Mouse (Mus musculus): ENCODE results near the gene Pf4. TPM values are rescaled to one million over a fixed set of nuclear protein-coding genes. Genes with fewer than 3 reads are reported as not detected.

The Pf4 gene
- polyA plus RNA-seq, 1 experiment = 2.3 TPM

DNA sequence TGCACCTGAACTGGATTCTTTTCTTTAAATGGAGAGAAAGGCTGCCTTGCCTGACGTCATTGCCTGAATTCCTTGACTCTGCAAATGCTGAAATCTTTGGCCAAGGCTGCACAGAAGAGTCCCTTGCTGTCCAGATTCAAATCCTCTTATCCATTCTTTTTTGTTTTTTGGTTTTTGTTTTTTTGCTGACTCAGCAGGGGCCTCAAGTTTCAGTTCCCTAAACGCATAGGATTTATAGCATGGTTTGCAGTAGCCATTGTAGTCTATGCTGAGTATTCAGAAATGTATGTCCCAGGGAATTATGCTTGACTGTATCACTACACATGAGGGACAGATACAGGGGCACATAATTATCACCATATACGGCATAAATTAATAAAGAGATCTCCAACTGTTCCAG, 866 bp upstream of the Pf4 start:
- WGBS = 81% methylated on average over 3 of the region's 3 CpGs
- Histone ChIP-seq H3K27me3 (ENCODE audit: control insufficient read depth, insufficient read depth, low read length) (no peaks in the 10 kb centered on the region; the same call in 1 of the 2 replicates), H3K4me1 (ENCODE audit: control insufficient read depth, insufficient read depth, low read length) (no peaks in the 10 kb centered on the region), H3K4me3 (replicated peaks; ENCODE audit: insufficient read depth, low read depth, low read length) (no peak overlapping the region), H3K27ac (ENCODE audit: insufficient read depth, low read length) (no peak overlapping the region)
- TF ChIP-seq POLR2A (IDR thresholded peaks at IDR 0.05; ENCODE audit: borderline replicate concordance, insufficient read depth, low read length) = no peak
- TF ChIP-seq CTCF (IDR thresholded peaks at IDR 0.05; ENCODE audit: borderline replicate concordance, insufficient read depth, low read depth, low read length) = no peak
- DNase-seq = no peak

DNA sequence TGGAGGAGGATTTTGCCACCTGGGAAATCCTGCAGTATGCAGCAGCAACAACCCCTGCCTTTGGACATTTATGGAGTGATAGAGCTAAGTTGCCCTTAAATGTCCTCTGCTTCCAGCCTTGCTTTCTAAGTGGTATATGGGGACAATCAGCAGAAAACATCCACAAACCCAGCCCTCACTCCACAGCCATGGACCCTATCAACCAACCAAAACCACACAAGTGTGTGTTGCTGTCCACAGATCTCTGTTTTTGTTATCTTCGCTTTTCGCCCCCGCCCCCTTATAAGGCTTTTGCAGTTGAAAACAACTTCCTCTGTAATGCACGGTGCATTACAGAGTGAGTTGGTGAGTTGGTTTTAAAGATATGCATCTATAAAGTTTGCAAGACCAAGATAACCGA, 3.3 kb downstream of the Pf4 start:
- Histone ChIP-seq H3K4me1 (ENCODE audit: control insufficient read depth, insufficient read depth, low read length) (no peaks in the 10 kb centered on the region), H3K27ac (ENCODE audit: insufficient read depth, low read length) (no peak overlapping the region), H3K27me3 (ENCODE audit: control insufficient read depth, insufficient read depth, low read length) (no peaks in the 10 kb centered on the region; the same call in 1 of the 2 replicates), H3K4me3 (replicated peaks; ENCODE audit: insufficient read depth, low read depth, low read length) (no peak overlapping the region)
- WGBS = 91% methylated on average over 5 of the region's 5 CpGs
- no peak for DNase-seq
- TF ChIP-seq POLR2A (IDR thresholded peaks at IDR 0.05; ENCODE audit: borderline replicate concordance, insufficient read depth, low read length) = no peak
- no peak for TF ChIP-seq CTCF (IDR thresholded peaks at IDR 0.05; ENCODE audit: borderline replicate concordance, insufficient read depth, low read depth, low read length)

DNA sequence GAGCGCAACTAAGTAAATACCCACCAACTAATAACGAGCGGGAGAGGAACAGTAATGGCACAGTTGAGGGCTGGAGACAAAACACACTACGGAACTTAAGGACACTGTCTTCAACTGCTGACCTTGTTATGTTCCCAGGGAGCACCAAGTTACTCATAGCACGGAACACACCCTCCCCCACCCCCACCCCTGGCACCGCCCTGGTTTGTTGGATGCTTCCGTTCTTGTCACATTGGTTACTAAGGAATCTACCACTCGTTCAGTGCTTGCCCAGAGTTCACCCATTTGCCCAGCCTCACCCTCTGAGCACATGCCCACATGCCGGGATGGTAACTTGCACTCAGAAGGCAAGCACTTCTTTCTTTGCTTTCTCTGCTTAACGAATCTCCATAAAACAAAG, 5.4 kb downstream of the Pf4 start:
- WGBS = 82% methylated on average over 10 of the region's 10 CpGs
- no peaks in the 10 kb centered on the region for H3K4me1 ChIP-seq (ENCODE audit: control insufficient read depth, insufficient read depth, low read length)
- no peak overlapping the region for H3K4me3 ChIP-seq (replicated peaks; ENCODE audit: insufficient read depth, low read depth, low read length)
- no peak for DNase-seq
- TF ChIP-seq POLR2A (IDR thresholded peaks at IDR 0.05; ENCODE audit: borderline replicate concordance, insufficient read depth, low read length) = no peak
- TF ChIP-seq CTCF (IDR thresholded peaks at IDR 0.05; ENCODE audit: borderline replicate concordance, insufficient read depth, low read depth, low read length) = no peak
- no peaks in the 10 kb centered on the region; the same call in 1 of the 2 replicates for H3K27me3 ChIP-seq (ENCODE audit: control insufficient read depth, insufficient read depth, low read length)
- H3K27ac ChIP-seq (ENCODE audit: insufficient read depth, low read length) = no peak overlapping the region

GRCm38 (mm10) chr5:90778856-90779255, 6.6 kb downstream of the Pf4 start:
- no peak for DNase-seq
- WGBS = 73% methylated on average over 6 of the region's 6 CpGs
- H3K4me3 ChIP-seq (replicated peaks; ENCODE audit: insufficient read depth, low read depth, low read length) = no peak overlapping the region
- H3K27me3 ChIP-seq (ENCODE audit: control insufficient read depth, insufficient read depth, low read length) = no peaks in the 10 kb centered on the region; the same call in 1 of the 2 replicates
- H3K4me1 ChIP-seq (ENCODE audit: control insufficient read depth, insufficient read depth, low read length) = no peaks in the 10 kb centered on the region
- TF ChIP-seq POLR2A (IDR thresholded peaks at IDR 0.05; ENCODE audit: borderline replicate concordance, insufficient read depth, low read length) (no peak), CTCF (IDR thresholded peaks at IDR 0.05; ENCODE audit: borderline replicate concordance, insufficient read depth, low read depth, low read length) (no peak)
- H3K27ac ChIP-seq (ENCODE audit: insufficient read depth, low read length) = no peak overlapping the region

DNA sequence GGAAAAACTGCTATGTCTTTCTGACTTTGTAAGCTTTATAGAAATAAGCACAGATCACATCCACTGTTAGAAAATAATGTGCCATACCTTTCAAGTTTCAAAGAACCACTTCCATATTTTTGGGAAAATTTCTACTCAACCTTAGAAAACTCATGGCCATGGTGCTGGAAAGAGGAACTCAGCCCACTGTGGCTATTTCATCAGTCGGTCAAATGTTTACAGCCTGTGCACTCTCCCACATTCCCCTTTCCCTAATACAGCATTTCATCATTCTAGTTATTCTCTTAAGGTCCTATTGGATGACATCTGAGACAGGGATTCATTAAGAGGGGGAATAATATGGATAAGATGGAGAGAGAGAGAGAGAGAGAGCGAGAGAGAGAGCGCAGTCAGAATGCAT, 11.5 kb downstream of the Pf4 start:
- no peaks in the 10 kb centered on the region for H3K4me1 ChIP-seq (ENCODE audit: control insufficient read depth, insufficient read depth, low read length)
- no peak for DNase-seq
- TF ChIP-seq POLR2A (IDR thresholded peaks at IDR 0.05; ENCODE audit: borderline replicate concordance, insufficient read depth, low read length) (no peak), CTCF (IDR thresholded peaks at IDR 0.05; ENCODE audit: borderline replicate concordance, insufficient read depth, low read depth, low read length) (no peak)
- H3K4me3 ChIP-seq (replicated peaks; ENCODE audit: insufficient read depth, low read depth, low read length) = no peak overlapping the region
- WGBS = 93% methylated on average over 3 of the region's 3 CpGs
- H3K27ac ChIP-seq (ENCODE audit: insufficient read depth, low read length) = no peak overlapping the region
- H3K27me3 ChIP-seq (ENCODE audit: control insufficient read depth, insufficient read depth, low read length) = no peaks in the 10 kb centered on the region

DNA sequence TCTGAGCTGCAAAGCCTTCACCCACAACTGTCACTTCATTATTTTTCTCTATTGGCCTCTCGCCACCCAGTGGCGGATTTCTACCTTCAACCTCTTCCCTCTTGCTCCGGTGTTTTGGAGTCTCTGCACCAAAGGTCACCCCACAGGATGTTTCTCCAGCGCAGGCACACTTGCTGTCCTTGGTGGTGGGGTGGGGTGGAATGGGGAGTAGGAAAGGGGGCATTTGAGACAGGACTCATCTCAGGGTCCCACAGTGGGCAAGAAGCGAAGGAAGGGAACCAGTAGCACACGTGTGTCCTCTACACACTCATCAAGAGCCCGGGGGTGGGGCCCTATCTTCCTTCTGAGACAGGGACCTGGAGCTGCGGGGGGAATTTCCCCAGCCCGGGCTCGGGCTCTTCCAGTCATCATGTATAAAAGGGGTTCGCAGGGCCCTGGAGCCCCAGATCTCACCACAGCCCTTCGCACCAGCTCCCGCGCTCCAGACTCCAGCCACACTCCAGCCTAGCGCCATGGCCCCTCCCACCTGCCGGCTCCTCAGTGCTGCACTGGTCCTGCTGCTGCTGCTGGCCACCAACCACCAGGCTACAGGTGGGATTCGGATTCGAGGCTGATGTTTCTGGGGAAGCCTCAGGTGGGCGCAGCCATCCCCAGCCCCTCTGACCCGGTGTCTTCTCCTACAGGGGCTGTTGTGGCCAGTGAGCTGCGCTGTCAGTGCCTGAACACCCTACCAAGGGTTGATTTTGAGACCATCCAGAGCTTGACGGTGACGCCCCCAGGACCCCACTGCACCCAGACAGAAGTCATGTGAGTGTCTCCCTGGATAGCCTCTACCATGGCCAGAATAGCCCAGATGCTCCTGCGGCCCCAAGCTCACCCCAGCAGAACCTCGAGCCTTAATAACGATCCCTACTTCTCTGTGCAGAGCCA, 13.7 kb downstream of the Pf4 start, which contains the start of gene Cxcl3:
Cxcl3 (plus strand) TSS at position 445 of the 930 bp plus-strand sequence.
- peak; percentile 13 to 14 for DNase-seq
- no peaks in the 10 kb centered on the region for H3K4me1 ChIP-seq (ENCODE audit: control insufficient read depth, insufficient read depth, low read length)
- no peak within 1 kb of the TSS for H3K27ac ChIP-seq (ENCODE audit: insufficient read depth, low read length)
- H3K4me3 ChIP-seq (replicated peaks; ENCODE audit: insufficient read depth, low read depth, low read length) = no peak within 1 kb of the TSS
- TF ChIP-seq POLR2A (IDR thresholded peaks at IDR 0.05; ENCODE audit: borderline replicate concordance, insufficient read depth, low read length) (no peak), CTCF (IDR thresholded peaks at IDR 0.05; ENCODE audit: borderline replicate concordance, insufficient read depth, low read depth, low read length) (no peak)
- no peaks in the 10 kb centered on the region for H3K27me3 ChIP-seq (ENCODE audit: control insufficient read depth, insufficient read depth, low read length)
- WGBS = 19% methylated on average over 26 of the region's 26 CpGs

DNA sequence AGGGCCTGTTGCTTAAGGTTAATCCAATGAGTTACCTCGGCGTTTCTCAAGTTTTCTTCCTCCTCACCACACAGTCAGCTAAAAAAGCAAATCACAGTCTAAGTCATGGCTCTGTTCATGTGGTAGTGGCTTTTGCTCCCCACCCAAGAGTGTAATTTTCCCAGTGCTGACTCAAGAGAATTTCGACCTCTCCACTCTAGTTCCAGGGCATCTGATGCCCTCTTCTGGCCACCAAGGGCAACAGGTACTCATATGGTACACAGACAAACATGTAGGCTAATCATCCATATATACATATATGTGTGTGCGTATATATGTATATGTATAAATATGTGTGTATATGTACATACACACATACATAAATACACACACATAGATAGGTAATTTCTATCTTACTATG, 15.9 kb downstream of the Pf4 start:
- TF ChIP-seq CTCF (IDR thresholded peaks at IDR 0.05; ENCODE audit: borderline replicate concordance, insufficient read depth, low read depth, low read length) = no peak
- TF ChIP-seq POLR2A (IDR thresholded peaks at IDR 0.05; ENCODE audit: borderline replicate concordance, insufficient read depth, low read length) = no peak
- Histone ChIP-seq H3K27me3 (ENCODE audit: control insufficient read depth, insufficient read depth, low read length) (no peaks in the 10 kb centered on the region), H3K27ac (ENCODE audit: insufficient read depth, low read length) (no peak overlapping the region), H3K4me1 (ENCODE audit: control insufficient read depth, insufficient read depth, low read length) (no peaks in the 10 kb centered on the region), H3K4me3 (replicated peaks; ENCODE audit: insufficient read depth, low read depth, low read length) (no peak overlapping the region)
- 80% methylated on average over 4 of the region's 4 CpGs for WGBS
- DNase-seq = no peak

Measured in cerebellum, adult 2 months (tissue).